Mouse (Mus musculus) duodenum, adult 2 months (tissue): ENCODE data around the gene Prkcsh. TPM values are rescaled to one million over a fixed set of nuclear protein-coding genes. Genes with fewer than 3 reads are reported as not detected.

ENCODE experiments used
- polyA plus RNA-seq: library from polyadenylated mRNA; depleted of rRNA; stranded (reverse); fragments of >200 nt; gene quantifications from 2 replicates; pipeline ENCODE4 v1.2.3, GENCODE M21; 2012; ENCODE audit warnings: low replicate concordance; rRNA removed

Prkcsh gene
- polyA plus RNA-seq = 118 and 211 TPM in 2 replicates

GRCm38 (mm10) chr9:22002194-22003162, at the start of gene Prkcsh, which contains the start of gene Ccdc151:
Prkcsh (plus strand) TSS chr9:22002806.
Ccdc151 (minus strand) TSS chr9:22002634.

GRCm38 (mm10) chr9:21955570-21956281, 46.9 kb upstream of the Prkcsh start, which contains the start of gene Swsap1:
Swsap1 (plus strand) TSS chr9:21955755.

GRCm38 (mm10) chr9:21963417-21963816, 39.2 kb upstream of the Prkcsh start, which contains the start of gene Epor:
Epor (minus strand) TSS chr9:21963506.

GRCm38 (mm10) chr9:21989230-21990110, 13.1 kb upstream of the Prkcsh start, which contains the start of gene Rgl3:
Rgl3 (minus strand) TSS chr9:21989446.

GRCm38 (mm10) chr9:22051958-22052254, 49.3 kb downstream of the Prkcsh start, which contains the start of gene Elavl3:
Elavl3 (minus strand) TSS chr9:22052023.

Other genes starting within 250 kb of the Prkcsh start
- 9.2 and 13.7 TPM in 2 replicates for gene Spc24, start 242.5 kb upstream of the Prkcsh start, polyA plus RNA-seq
- gene Kank2, start 204.1 kb upstream of the Prkcsh start, polyA plus RNA-seq = 13.1 and 22.7 TPM in 2 replicates
- 18.2 and 18.8 TPM in 2 replicates for gene Angptl8, start 167.3 kb upstream of the Prkcsh start, polyA plus RNA-seq
- gene Dock6, start 150.2 kb upstream of the Prkcsh start, polyA plus RNA-seq = 43.2 and 51.0 TPM in 2 replicates
- gene Rab3d, start 84.6 kb upstream of the Prkcsh start, polyA plus RNA-seq = 32.5 and 58.0 TPM in 2 replicates
- gene Ccdc159, start 75.3 kb upstream of the Prkcsh start, polyA plus RNA-seq = 0.63 and 2.5 TPM in 2 replicates
- 191 and 195 TPM in 2 replicates for gene Tmem205, start 75.2 kb upstream of the Prkcsh start, polyA plus RNA-seq
- gene Plppr2, start 65.8 kb upstream of the Prkcsh start, polyA plus RNA-seq = 6.9 and 11.4 TPM in 2 replicates
- gene Swsap1, start 47.1 kb upstream of the Prkcsh start, polyA plus RNA-seq = 5.6 and 8.0 TPM in 2 replicates
- 2.4 and 3.9 TPM in 2 replicates for gene Epor, start 39.3 kb upstream of the Prkcsh start, polyA plus RNA-seq
- gene Rgl3, start 13.4 kb upstream of the Prkcsh start, polyA plus RNA-seq = 2.9 and 12.6 TPM in 2 replicates
- gene Ccdc151, start 172 bp upstream of the Prkcsh start, polyA plus RNA-seq = 0.17 TPM in 1 of 2 replicates, not detected in the other
- gene Elavl3, start 49.2 kb downstream of the Prkcsh start, polyA plus RNA-seq = 0.13 and 0.46 TPM in 2 replicates
- not detected in 2 replicates for gene Gm49318, start 68.5 kb downstream of the Prkcsh start, polyA plus RNA-seq
- gene Zfp653, start 68.6 kb downstream of the Prkcsh start, polyA plus RNA-seq = 8.8 and 9.9 TPM in 2 replicates
- gene Ecsit, start 82.6 kb downstream of the Prkcsh start, polyA plus RNA-seq = 48.2 and 51.0 TPM in 2 replicates
- gene Cnn1, start 96.4 kb downstream of the Prkcsh start, polyA plus RNA-seq = 144 and 245 TPM in 2 replicates
- gene Elof1, start 114.4 kb downstream of the Prkcsh start, polyA plus RNA-seq = 118 and 169 TPM in 2 replicates
- 197 and 274 TPM in 2 replicates for gene Acp5, start 132.9 kb downstream of the Prkcsh start, polyA plus RNA-seq
- gene Pigyl, start 154.0 kb downstream of the Prkcsh start, polyA plus RNA-seq = 40.5 and 49.4 TPM in 2 replicates
- not detected in 2 replicates for gene Zfp872, start 185.3 kb downstream of the Prkcsh start, polyA plus RNA-seq
- 3.2 and 8.3 TPM in 2 replicates for gene Zfp809, start 222.9 kb downstream of the Prkcsh start, polyA plus RNA-seq